Mouse (Mus musculus): ENCODE data around the gene Rpl27a. TPM values are rescaled to one million over a fixed set of nuclear protein-coding genes. Genes with fewer than 3 reads are reported as not detected.

Gene Rpl27a
- polyA plus RNA-seq (2015; fragmentation: Nextera tagmentation; extraction: Ambion mirVana) = 93.4 and 105 TPM in 2 replicates

GRCm38 (mm10) chr7:109518838-109519696, at the start of gene Rpl27a:
TSS of gene Rpl27a (plus strand) at chr7:109519147.

GRCm38 (mm10) chr7:109508034-109508433, 10.9 kb upstream of the Rpl27a start, which contains the start of gene Trim66:
TSS of gene Trim66 (minus strand) at chr7:109508134.

Small RNAs within 50 kb of the gene (microRNA-seq; reads per million reads assigned to microRNA genes)
- gene Gm47284 = not detected

Other genes starting within 250 kb of the Rpl27a start
- gene Stk33, start 80.1 kb upstream of the Rpl27a start, polyA plus RNA-seq (2015; fragmentation: Nextera tagmentation; extraction: Ambion mirVana) = 5.2 TPM in 2 replicates
- gene Trim66, start 11.0 kb upstream of the Rpl27a start, polyA plus RNA-seq (2015; fragmentation: Nextera tagmentation; extraction: Ambion mirVana) = 0.71 and 0.96 TPM in 2 replicates
- gene St5, start 184.5 kb downstream of the Rpl27a start, polyA plus RNA-seq (2015; fragmentation: Nextera tagmentation; extraction: Ambion mirVana) = 15.7 and 21.4 TPM in 2 replicates
- gene Akip1, start 184.5 kb downstream of the Rpl27a start, polyA plus RNA-seq (2015; fragmentation: Nextera tagmentation; extraction: Ambion mirVana) = 17.6 and 20.5 TPM in 2 replicates
- 0.25 TPM in 1 of 2 replicates, not detected in the other for gene BC051019, start 204.7 kb downstream of the Rpl27a start, polyA plus RNA-seq (2015; fragmentation: Nextera tagmentation; extraction: Ambion mirVana)
- gene Ascl3, start 212.6 kb downstream of the Rpl27a start, polyA plus RNA-seq (2015; fragmentation: Nextera tagmentation; extraction: Ambion mirVana) = 0.47 TPM in 1 of 2 replicates, not detected in the other
- gene Tmem9b, start 233.7 kb downstream of the Rpl27a start, polyA plus RNA-seq (2015; fragmentation: Nextera tagmentation; extraction: Ambion mirVana) = 163 and 173 TPM in 2 replicates